Mouse (Mus musculus) E14TG2a.4 (cell line): Measurements from ENCODE around the gene Kcnj2.

Experiments
- CTCF ChIP-seq: conservative IDR thresholded peaks from 2 replicates; pipeline ENCODE4 v1.5.1; 2014; ENCODE audit warnings: low read length
- NANOG ChIP-seq: IDR thresholded peaks from 2 replicates; pipeline ENCODE4 v1.6.1; 2014; ENCODE audit warnings: borderline replicate concordance, low read length, mixed read lengths
- POU5F1 ChIP-seq: IDR thresholded peaks from 2 replicates; pipeline ENCODE4 v1.6.1; 2014; ENCODE audit warnings: low read length, borderline replicate concordance

- TF ChIP-seq CTCF (peak; percentile 33), POU5F1 (no peak), NANOG (no peak)
Observed at GRCm38 (mm10) chr11:111064751-111065527, 1.0 kb upstream of the Kcnj2 start.
